Mouse (Mus musculus): Measurements from ENCODE around the gene Fmo5. TPM values are rescaled to one million over a fixed set of nuclear protein-coding genes. Genes with fewer than 3 reads are reported as not detected.

The Fmo5 gene
- polyA plus RNA-seq, 1 experiment from 2014 or later, result 1.3 TPM

GRCm38 (mm10) chr3:97689289-97689688 is 60.7 kb downstream of the Fmo5 start:
- Histone ChIP-seq H3K4me3 (ENCODE audit: low read depth, low read length) (no peak overlapping the region), H3K27ac (replicated peaks; ENCODE audit: low read depth, low read length) (no peak overlapping the region), H3K27me3 (ENCODE audit: control insufficient read depth, insufficient read depth, low read length) (no peaks in the 10 kb centered on the region), H3K36me3 (ENCODE audit: control insufficient read depth, insufficient read depth, low read length) (no peaks in the 10 kb centered on the region), H3K9me3 (ENCODE audit: control insufficient read depth, low read length) (no peaks in the 10 kb centered on the region), H3K4me1 (ENCODE audit: control insufficient read depth, insufficient read depth, low read length) (no peaks in the 10 kb centered on the region), H3K4me2 (ENCODE audit: low read depth, severe bottlenecking) (no peak overlapping the region), H3K9ac (ENCODE audit: low read length) (no peak overlapping the region)
- 68% methylated on average over 2 of the region's 2 CpGs for WGBS
- ATAC-seq (ENCODE audit: insufficient number of reproducible peaks, low FRiP score, low TSS enrichment, low read depth), result no peak
- DNase-seq (ENCODE audit: low spot score), result no peak

GRCm38 (mm10) chr3:97690590-97690989 is 62.0 kb downstream of the Fmo5 start:
- Histone ChIP-seq H3K4me1 (ENCODE audit: control insufficient read depth, insufficient read depth, low read length) (no peaks in the 10 kb centered on the region), H3K9ac (ENCODE audit: low read length) (no peak overlapping the region), H3K27me3 (ENCODE audit: control insufficient read depth, insufficient read depth, low read length) (no peaks in the 10 kb centered on the region), H3K4me3 (ENCODE audit: low read depth, low read length) (no peak overlapping the region), H3K4me2 (ENCODE audit: low read depth, severe bottlenecking) (no peak overlapping the region), H3K27ac (replicated peaks; ENCODE audit: low read depth, low read length) (no peak overlapping the region), H3K9me3 (ENCODE audit: control insufficient read depth, low read length) (no peaks in the 10 kb centered on the region), H3K36me3 (ENCODE audit: control insufficient read depth, insufficient read depth, low read length) (no peaks in the 10 kb centered on the region)
- 52% methylated on average over 7 of the region's 7 CpGs for WGBS
- no peak for ATAC-seq (ENCODE audit: insufficient number of reproducible peaks, low FRiP score, low TSS enrichment, low read depth)
- no peak for DNase-seq (ENCODE audit: low spot score)

GRCm38 (mm10) chr3:97691443-97692017 is 62.9 kb downstream of the Fmo5 start:
- H3K4me2 ChIP-seq (ENCODE audit: low read depth, severe bottlenecking), result no peak overlapping the region
- WGBS, result 77% methylated on average over 12 of the region's 12 CpGs
- no peaks in the 10 kb centered on the region for H3K27me3 ChIP-seq (ENCODE audit: control insufficient read depth, insufficient read depth, low read length)
- H3K4me1 ChIP-seq (ENCODE audit: control insufficient read depth, insufficient read depth, low read length), result no peaks in the 10 kb centered on the region
- DNase-seq (ENCODE audit: low spot score) (no peak), ATAC-seq (ENCODE audit: insufficient number of reproducible peaks, low FRiP score, low TSS enrichment, low read depth) (no peak)
- no peak overlapping the region for H3K4me3 ChIP-seq (ENCODE audit: low read depth, low read length)
- no peak overlapping the region for H3K9ac ChIP-seq (ENCODE audit: low read length)
- no peak overlapping the region for H3K27ac ChIP-seq (replicated peaks; ENCODE audit: low read depth, low read length)
- H3K36me3 ChIP-seq (ENCODE audit: control insufficient read depth, insufficient read depth, low read length), result no peaks in the 10 kb centered on the region
- no peaks in the 10 kb centered on the region for H3K9me3 ChIP-seq (ENCODE audit: control insufficient read depth, low read length)

GRCm38 (mm10) chr3:97693806-97694205 is 65.2 kb downstream of the Fmo5 start:
- Histone ChIP-seq H3K27me3 (ENCODE audit: control insufficient read depth, insufficient read depth, low read length) (no peaks in the 10 kb centered on the region), H3K4me1 (ENCODE audit: control insufficient read depth, insufficient read depth, low read length) (no peaks in the 10 kb centered on the region), H3K9ac (ENCODE audit: low read length) (no peak overlapping the region), H3K4me3 (ENCODE audit: low read depth, low read length) (no peak overlapping the region), H3K27ac (replicated peaks; ENCODE audit: low read depth, low read length) (no peak overlapping the region), H3K36me3 (ENCODE audit: control insufficient read depth, insufficient read depth, low read length) (no peaks in the 10 kb centered on the region), H3K4me2 (ENCODE audit: low read depth, severe bottlenecking) (no peak overlapping the region), H3K9me3 (ENCODE audit: control insufficient read depth, low read length) (no peaks in the 10 kb centered on the region)
- ATAC-seq (ENCODE audit: insufficient number of reproducible peaks, low FRiP score, low TSS enrichment, low read depth) (no peak), DNase-seq (ENCODE audit: low spot score) (no peak)
- WGBS, result 88% methylated on average over 6 of the region's 6 CpGs

- Histone ChIP-seq H3K9ac (ENCODE audit: low read length) (no peak overlapping the region), H3K36me3 (ENCODE audit: control insufficient read depth, insufficient read depth, low read length) (no peaks in the 10 kb centered on the region), H3K27me3 (ENCODE audit: control insufficient read depth, insufficient read depth, low read length) (no peaks in the 10 kb centered on the region), H3K4me2 (ENCODE audit: low read depth, severe bottlenecking) (no peak overlapping the region), H3K4me1 (ENCODE audit: control insufficient read depth, insufficient read depth, low read length) (no peaks in the 10 kb centered on the region), H3K4me3 (ENCODE audit: low read depth, low read length) (no peak overlapping the region), H3K27ac (replicated peaks; ENCODE audit: low read depth, low read length) (no peak overlapping the region), H3K9me3 (ENCODE audit: control insufficient read depth, low read length) (no peaks in the 10 kb centered on the region)
- no peak for ATAC-seq (ENCODE audit: insufficient number of reproducible peaks, low FRiP score, low TSS enrichment, low read depth)
- 84% methylated on average over 9 of the region's 9 CpGs for WGBS
- DNase-seq (ENCODE audit: low spot score), result no peak
These were observed 68.3 kb downstream of the Fmo5 start for GRCm38 (mm10) chr3:97696866-97697265.

- Histone ChIP-seq H3K4me2 (ENCODE audit: low read depth, severe bottlenecking) (no peak overlapping the region), H3K4me1 (ENCODE audit: control insufficient read depth, insufficient read depth, low read length) (no peaks in the 10 kb centered on the region), H3K27ac (replicated peaks; ENCODE audit: low read depth, low read length) (no peak overlapping the region), H3K9ac (ENCODE audit: low read length) (no peak overlapping the region), H3K9me3 (ENCODE audit: control insufficient read depth, low read length) (no peaks in the 10 kb centered on the region), H3K36me3 (ENCODE audit: control insufficient read depth, insufficient read depth, low read length) (no peaks in the 10 kb centered on the region), H3K27me3 (ENCODE audit: control insufficient read depth, insufficient read depth, low read length) (no peaks in the 10 kb centered on the region), H3K4me3 (ENCODE audit: low read depth, low read length) (no peak overlapping the region)
- ATAC-seq (ENCODE audit: insufficient number of reproducible peaks, low FRiP score, low TSS enrichment, low read depth) (no peak), DNase-seq (ENCODE audit: low spot score) (no peak)
- WGBS, result 78% methylated on average over 9 of the region's 9 CpGs
These were observed 68.7 kb downstream of the Fmo5 start for GRCm38 (mm10) chr3:97697291-97697690.

GRCm38 (mm10) chr3:97699061-97699460 is 70.5 kb downstream of the Fmo5 start:
- WGBS, result 84% methylated on average over 3 of the region's 3 CpGs
- H3K9ac ChIP-seq (ENCODE audit: low read length), result no peak overlapping the region
- DNase-seq (ENCODE audit: low spot score) (no peak), ATAC-seq (ENCODE audit: insufficient number of reproducible peaks, low FRiP score, low TSS enrichment, low read depth) (no peak)
- no peaks in the 10 kb centered on the region for H3K4me1 ChIP-seq (ENCODE audit: control insufficient read depth, insufficient read depth, low read length)
- H3K36me3 ChIP-seq (ENCODE audit: control insufficient read depth, insufficient read depth, low read length), result no peaks in the 10 kb centered on the region
- no peak overlapping the region for H3K27ac ChIP-seq (replicated peaks; ENCODE audit: low read depth, low read length)
- H3K27me3 ChIP-seq (ENCODE audit: control insufficient read depth, insufficient read depth, low read length), result no peaks in the 10 kb centered on the region
- H3K4me3 ChIP-seq (ENCODE audit: low read depth, low read length), result no peak overlapping the region
- no peaks in the 10 kb centered on the region for H3K9me3 ChIP-seq (ENCODE audit: control insufficient read depth, low read length)
- no peak overlapping the region for H3K4me2 ChIP-seq (ENCODE audit: low read depth, severe bottlenecking)

GRCm38 (mm10) chr3:97701198-97701597 is 72.6 kb downstream of the Fmo5 start:
- no peak overlapping the region for H3K4me3 ChIP-seq (ENCODE audit: low read depth, low read length)
- no peak overlapping the region for H3K4me2 ChIP-seq (ENCODE audit: low read depth, severe bottlenecking)
- WGBS, result 62% methylated on average over 3 of the region's 3 CpGs
- no peak overlapping the region for H3K9ac ChIP-seq (ENCODE audit: low read length)
- ATAC-seq (ENCODE audit: insufficient number of reproducible peaks, low FRiP score, low TSS enrichment, low read depth), result no peak
- no peaks in the 10 kb centered on the region for H3K9me3 ChIP-seq (ENCODE audit: control insufficient read depth, low read length)
- H3K36me3 ChIP-seq (ENCODE audit: control insufficient read depth, insufficient read depth, low read length), result no peaks in the 10 kb centered on the region
- H3K4me1 ChIP-seq (ENCODE audit: control insufficient read depth, insufficient read depth, low read length), result no peaks in the 10 kb centered on the region
- H3K27ac ChIP-seq (replicated peaks; ENCODE audit: low read depth, low read length), result no peak overlapping the region
- no peaks in the 10 kb centered on the region for H3K27me3 ChIP-seq (ENCODE audit: control insufficient read depth, insufficient read depth, low read length)
- DNase-seq (ENCODE audit: low spot score), result no peak

- Histone ChIP-seq H3K4me1 (ENCODE audit: control insufficient read depth, insufficient read depth, low read length) (no peaks in the 10 kb centered on the region), H3K27me3 (ENCODE audit: control insufficient read depth, insufficient read depth, low read length) (no peaks in the 10 kb centered on the region), H3K9me3 (ENCODE audit: control insufficient read depth, low read length) (no peaks in the 10 kb centered on the region), H3K4me3 (ENCODE audit: low read depth, low read length) (no peak overlapping the region), H3K4me2 (ENCODE audit: low read depth, severe bottlenecking) (no peak overlapping the region), H3K36me3 (ENCODE audit: control insufficient read depth, insufficient read depth, low read length) (no peaks in the 10 kb centered on the region), H3K27ac (replicated peaks; ENCODE audit: low read depth, low read length) (no peak overlapping the region), H3K9ac (ENCODE audit: low read length) (no peak overlapping the region)
- DNase-seq (ENCODE audit: low spot score), result no peak
- no peak for ATAC-seq (ENCODE audit: insufficient number of reproducible peaks, low FRiP score, low TSS enrichment, low read depth)
- WGBS, result 91% methylated on average over 11 of the region's 11 CpGs
These were observed 74.0 kb downstream of the Fmo5 start for GRCm38 (mm10) chr3:97702448-97703080.
